Mouse (Mus musculus) ovary, postnatal 14 days (tissue): ENCODE results near the gene Mypn.

Experiments
- DNase-seq: peaks from one replicate; pipeline ENCODE4 v3.0.0; 2022; ENCODE audit warnings: low spot score

Mypn gene

GRCm38 (mm10) chr10:63100657-63101056 lies 103.1 kb downstream of the Mypn start:
- no peak for DNase-seq

GRCm38 (mm10) chr10:63099941-63100562 lies 103.7 kb downstream of the Mypn start:
- peak; percentile 11 for DNase-seq

DNA sequence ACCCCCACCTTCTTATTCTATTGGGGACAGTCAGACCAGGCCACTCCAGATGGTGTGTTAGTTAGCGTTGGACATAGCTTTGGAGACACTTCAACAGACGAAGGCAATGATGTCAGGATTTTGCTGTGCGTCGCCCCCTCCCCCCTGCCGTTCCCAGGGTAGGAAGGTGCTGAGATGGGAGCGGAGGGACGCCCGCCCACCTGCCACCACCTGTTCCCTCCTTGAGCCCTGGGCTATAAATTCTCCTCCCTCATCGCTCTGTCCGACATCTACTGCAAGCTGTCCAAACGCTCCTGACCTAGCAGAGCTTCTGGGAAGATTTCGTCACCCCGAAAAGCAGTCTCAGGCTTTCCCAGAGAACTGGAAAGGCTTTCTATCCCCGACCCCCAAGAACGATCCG lies 104.2 kb downstream of the Mypn start, which contains the start of gene Atoh7:
TSS of gene Atoh7 (plus strand) at position 131 of the 400 bp plus-strand sequence.
- no peak for DNase-seq

DNA sequence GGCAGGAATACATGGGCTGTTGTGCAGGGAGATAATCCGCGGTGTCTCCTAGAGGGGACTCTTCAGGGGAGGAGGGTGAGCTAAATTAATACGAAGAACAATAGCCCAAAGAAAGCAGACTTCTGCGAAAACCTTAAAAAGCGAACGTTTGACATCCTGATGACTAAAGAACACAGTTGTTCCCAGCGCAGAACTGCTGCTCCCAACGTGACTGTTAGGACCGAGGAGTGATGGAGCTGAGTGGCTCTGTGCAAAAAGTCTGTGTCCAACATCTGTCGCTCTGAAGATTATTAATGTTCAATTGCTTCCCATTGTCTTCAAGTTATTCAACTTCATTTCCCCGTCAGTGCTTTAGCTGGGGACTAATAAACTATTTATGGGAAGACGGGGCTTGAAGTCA lies 105.6 kb downstream of the Mypn start:
- DNase-seq = no peak

DNA sequence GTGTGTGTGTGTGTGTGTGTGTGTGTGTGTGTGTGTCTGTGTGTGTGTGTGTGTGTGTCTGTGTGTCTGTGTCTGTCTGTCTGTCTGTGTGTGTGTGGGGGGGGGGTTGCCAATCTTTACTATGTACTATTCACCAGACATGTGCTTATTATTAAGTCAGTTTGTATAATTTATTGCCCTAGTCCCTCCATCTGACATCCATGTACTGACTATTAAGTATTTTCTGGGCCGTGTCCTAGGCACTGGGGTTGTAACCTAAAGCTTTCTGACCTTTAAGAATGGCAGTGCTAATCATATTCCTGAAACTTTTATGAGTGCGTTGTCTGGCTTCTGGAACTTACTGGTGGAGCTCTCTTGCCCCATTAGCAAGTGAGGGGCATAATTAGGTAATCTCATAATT lies 107.0 kb downstream of the Mypn start:
- no peak for DNase-seq

GRCm38 (mm10) chr10:63092616-63093550 lies 110.9 kb downstream of the Mypn start:
- DNase-seq = no peak

DNA sequence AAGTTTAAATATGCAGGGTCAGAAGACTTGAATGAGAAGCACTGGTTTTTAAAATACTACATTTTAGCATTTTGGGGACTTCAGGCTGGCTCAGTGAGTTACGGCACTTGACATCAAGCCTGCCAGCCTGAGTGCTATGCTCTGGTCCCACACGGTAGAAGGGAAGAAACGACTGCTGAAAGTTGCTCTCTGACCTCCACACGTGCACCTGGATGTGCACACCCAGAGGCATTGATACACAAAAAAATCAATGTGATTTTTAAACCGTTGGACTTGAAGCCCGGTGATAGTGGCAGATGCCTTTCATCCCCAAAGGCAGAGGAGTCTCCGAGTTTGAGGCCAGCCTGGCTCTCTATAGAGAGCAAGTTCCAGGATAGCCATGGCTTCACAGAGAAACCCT lies 111.8 kb downstream of the Mypn start:
- no peak for DNase-seq

DNA sequence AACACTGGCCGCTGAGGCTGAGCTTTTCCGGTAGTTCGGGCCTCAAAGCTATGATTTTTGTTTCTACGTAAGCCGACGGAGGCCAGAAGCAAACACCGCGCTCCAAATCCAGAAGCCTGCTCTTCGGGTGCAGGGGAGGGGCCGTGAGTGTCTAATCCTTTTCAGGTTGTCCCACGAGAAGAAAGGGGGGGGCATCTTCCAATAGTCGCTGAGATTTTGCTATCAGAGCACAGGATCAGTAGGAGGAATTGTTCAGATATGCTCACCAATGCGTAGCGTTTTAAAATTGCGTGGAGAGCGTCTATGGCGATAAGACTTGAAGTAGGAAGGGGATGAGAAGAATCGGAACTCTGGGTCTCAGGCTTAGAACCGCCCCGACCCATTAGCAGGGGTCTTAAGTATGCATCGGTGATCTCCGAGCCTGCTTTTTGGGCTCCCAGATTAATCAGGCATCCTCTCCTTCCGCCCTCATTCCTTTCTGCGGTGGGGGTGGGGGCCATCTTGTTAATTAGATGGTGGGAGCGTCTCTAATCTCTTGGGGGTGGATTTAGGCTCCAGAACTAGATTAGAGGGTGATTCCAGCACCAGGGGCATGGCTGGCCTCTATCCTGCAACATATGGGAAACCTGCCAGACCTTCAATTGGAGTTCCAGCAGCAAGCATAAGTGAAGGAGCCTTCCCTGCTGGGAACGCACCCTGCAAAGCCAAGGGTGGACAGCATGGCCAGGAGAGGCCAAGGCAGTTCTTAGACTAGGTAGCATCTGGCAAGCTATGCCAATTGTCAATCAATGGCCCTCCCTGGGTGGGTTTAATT lies 113.8 kb downstream of the Mypn start:
- peak; percentile 11 for DNase-seq

GRCm38 (mm10) chr10:63089103-63089757 lies 114.5 kb downstream of the Mypn start:
- DNase-seq = no peak

DNA sequence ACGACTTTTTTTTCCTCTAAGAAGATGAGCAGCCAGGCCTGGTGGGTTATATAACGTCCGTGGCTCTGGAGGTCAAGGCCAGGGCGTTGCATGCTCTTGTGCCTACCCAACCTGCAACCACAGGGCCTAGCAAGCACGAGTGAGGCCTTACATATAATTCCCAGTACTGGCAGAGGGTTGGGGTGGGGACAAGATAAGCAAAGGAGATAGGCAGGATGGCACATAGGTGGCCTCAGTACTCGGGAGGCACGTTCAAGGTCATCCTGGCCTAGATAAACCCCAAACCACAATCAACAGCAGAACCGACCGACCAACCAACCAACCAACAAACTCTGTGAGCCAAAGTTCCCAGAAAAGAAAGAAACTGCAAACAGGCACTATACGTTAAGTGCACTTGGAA lies 117.4 kb downstream of the Mypn start:
- no peak for DNase-seq

DNA sequence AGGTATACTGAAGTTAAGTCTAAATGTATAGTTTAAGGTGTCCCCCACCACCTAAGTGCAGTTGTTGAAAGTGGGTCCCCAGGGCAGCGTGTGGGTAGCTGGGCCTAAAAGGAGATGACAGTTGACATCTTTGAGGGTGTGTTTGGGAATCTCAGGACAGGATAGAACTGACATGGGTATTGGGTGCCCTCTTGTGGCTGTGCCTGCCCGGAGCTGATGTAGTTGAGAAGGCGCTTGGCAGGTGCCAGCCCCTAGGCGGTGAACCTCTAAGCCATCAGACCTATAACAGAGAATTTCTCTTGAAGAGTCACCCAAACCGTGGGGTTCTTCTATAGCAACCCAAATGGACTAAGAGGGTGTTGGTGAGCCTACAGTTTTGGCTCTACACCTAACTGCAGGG lies 137.8 kb downstream of the Mypn start:
- DNase-seq = peak; percentile 63
